Mouse (Mus musculus) left cerebral cortex, postnatal 10 days (tissue): ENCODE data around the gene Shd. TPM values are rescaled to one million over a fixed set of nuclear protein-coding genes. Genes with fewer than 3 reads are reported as not detected.
A peak's percentile ranks its signal among the peaks of the same experiment; 100 is the strongest.

ENCODE experiments used
- DNase-seq, 2 experiments: peaks; one replicate each; pipeline ENCODE4 v3.0.0; 2021 to 2022; ENCODE audit warnings: low spot score in 2 of 2, mixed read lengths in 1 of 2; ENCODE audit errors: extremely low spot score in 1 of 2
- intact Hi-C: fragments of 180-260 bp; cut with DNase I; formaldehyde crosslinking; loops from one replicate; pipeline ENCODE4 v1.15.1; 2025
- total RNA-seq, 2 experiments: library from RNA; stranded (reverse); gene quantifications; 2 replicates each; pipeline ENCODE4 v1.2.3; 2021

The Shd gene
- total RNA-seq, 2 experiments from 2014 or later, result 50.3 to 57.4 TPM

- no peak for DNase-seq
- intact Hi-C loops, result no loop called here
These were observed 47.6 kb downstream of the Shd start for GRCm38 (mm10) chr17:56017848-56018247.

GRCm38 (mm10) chr17:56018347-56019131 is 48.3 kb downstream of the Shd start:
- DNase-seq, result peak in 1 of 2 experiments; percentile 71
- intact Hi-C loops, result no loop called here

GRCm38 (mm10) chr17:56020400-56021084 is 50.3 kb downstream of the Shd start:
- intact Hi-C loops, result no loop called here
- no peak for DNase-seq

GRCm38 (mm10) chr17:56021161-56021910 is 51.1 kb downstream of the Shd start:
- intact Hi-C loops, result no loop called here

GRCm38 (mm10) chr17:56022131-56022988 is 52.1 kb downstream of the Shd start:
- intact Hi-C loops, result no loop called here
- DNase-seq, result no peak

More at GRCm38 (mm10) chr17:56021161-56021910, 51.1 kb downstream of the Shd start:
- no peak for DNase-seq

GRCm38 (mm10) chr17:56022989-56023290 is 52.7 kb downstream of the Shd start:
- intact Hi-C loops, result no loop called here
- no peak for DNase-seq

- no peak for DNase-seq
- intact Hi-C loops, result no loop called here
These were observed 53.1 kb downstream of the Shd start for GRCm38 (mm10) chr17:56023386-56023785.

GRCm38 (mm10) chr17:56024476-56024875 is 54.2 kb downstream of the Shd start:
- intact Hi-C loops, result no loop called here
- DNase-seq, result no peak

- intact Hi-C loops, result no loop called here
- DNase-seq, result no peak
These were observed 54.7 kb downstream of the Shd start for GRCm38 (mm10) chr17:56024931-56025330.

Other genes starting within 250 kb of the Shd start
- not detected for gene Adgre4, start 220.5 kb upstream of the Shd start, total RNA-seq
- 1 to 10 TPM; 8.5 to 9.1 TPM for gene Zfp119a, start 91.5 kb upstream of the Shd start, total RNA-seq
- gene Zfp959, start 78.4 kb upstream of the Shd start, total RNA-seq, result 1 to 10 TPM; 7.0 to 8.5 TPM
- 1 to 10 TPM; 3.2 to 5.3 TPM for gene Zfp119b, start 21.0 kb upstream of the Shd start, total RNA-seq
- gene Ebi3, start 17.8 kb upstream of the Shd start, total RNA-seq, result 1 to 10 TPM; 2.8 to 4.2 TPM
- gene Yju2, start 11.4 kb upstream of the Shd start, total RNA-seq, result 10 to 100 TPM; 12.7 to 16.5 TPM
- gene Fsd1, start 16.0 kb downstream of the Shd start, total RNA-seq, result 100 to 1,000 TPM in 1 of 2 experiments, 10 to 100 TPM in 1; 99.7 to 111 TPM
- gene Stap2, start 35.1 kb downstream of the Shd start, total RNA-seq, result 1 to 10 TPM; 4.4 TPM
- gene Mpnd, start 35.2 kb downstream of the Shd start, total RNA-seq, result 100 to 1,000 TPM; 111 to 115 TPM
- 10 to 100 TPM; 53.7 TPM for gene Sh3gl1, start 66.2 kb downstream of the Shd start, total RNA-seq
- 1 to 10 TPM; 5.1 to 5.7 TPM for gene Chaf1a, start 70.0 kb downstream of the Shd start, total RNA-seq
- gene Ubxn6, start 104.6 kb downstream of the Shd start, total RNA-seq, result 10 to 100 TPM; 79.8 to 87.9 TPM
- gene Hdgfl2, start 109.2 kb downstream of the Shd start, total RNA-seq, result 100 to 1,000 TPM in 1 of 2 experiments, 10 to 100 TPM in 1; 96.5 to 104 TPM
- gene Plin4, start 139.3 kb downstream of the Shd start, total RNA-seq, result 1 to 10 TPM in 1 of 2 experiments, under 1 TPM in 1; 0.14 to 1.4 TPM
- gene Plin5, start 147.1 kb downstream of the Shd start, total RNA-seq, result 1 to 10 TPM in 1 of 2 experiments, under 1 TPM in 1; 0.75 to 1.2 TPM
- gene Lrg1, start 151.5 kb downstream of the Shd start, total RNA-seq, result under 1 TPM; 0.49 to 0.79 TPM
- gene Sema6b, start 169.9 kb downstream of the Shd start, total RNA-seq, result 100 to 1,000 TPM; 119 to 123 TPM
- gene Tnfaip8l1, start 192.0 kb downstream of the Shd start, total RNA-seq, result 10 to 100 TPM in 1 of 2 experiments, 1 to 10 TPM in 1; 9.3 to 11.1 TPM
- gene Mydgf, start 213.5 kb downstream of the Shd start, total RNA-seq, result 10 to 100 TPM; 49.4 to 51.4 TPM
- gene Dpp9, start 248.4 kb downstream of the Shd start, total RNA-seq, result 10 to 100 TPM; 43.8 to 44.8 TPM